Mouse (Mus musculus): ENCODE results near the gene Sost. TPM values are rescaled to one million over a fixed set of nuclear protein-coding genes. Genes with fewer than 3 reads are reported as not detected.
A peak's percentile ranks its signal among the peaks of the same experiment; 100 is the strongest.

The Sost gene
- total RNA-seq, 1 experiment: not detected

- peaks cover 1 to 33% of the 10 kb centered on the region in 2 experiments; a peak in 2 of 4 replicates for H3K4me1 ChIP-seq (ENCODE audit: control insufficient read depth in 2 of 2, insufficient read depth in 2 of 2, low read length in 2 of 2, poor library complexity in 1 of 2)
- H3K9me3 ChIP-seq (ENCODE audit: control insufficient read depth, insufficient read depth, low read depth, low read length): no peaks in the 10 kb centered on the region
- H3K36me3 ChIP-seq (ENCODE audit: control insufficient read depth, insufficient read depth, low read length, poor library complexity, severe bottlenecking): no peaks in the 10 kb centered on the region
- TF ChIP-seq ZC3H11A (IDR thresholded peaks at IDR 0.05; ENCODE audit: borderline replicate concordance, low read depth, low read length): no peak
- TF ChIP-seq CHD2 (IDR thresholded peaks at IDR 0.05; ENCODE audit: low read depth, low read length): no peak
- TF ChIP-seq MAFK (IDR thresholded peaks at IDR 0.05; ENCODE audit: insufficient read depth, low read depth, low read length): peak; percentile 99
- TF ChIP-seq HCFC1 (IDR thresholded peaks at IDR 0.05; ENCODE audit: borderline replicate concordance, insufficient read depth, low read length): no peak
- no peak for TF ChIP-seq ZNF384 (IDR thresholded peaks at IDR 0.05; ENCODE audit: low read depth, low read length)
- H3K27ac ChIP-seq (ENCODE audit: insufficient read depth, low read depth, low read length, poor library complexity, severe bottlenecking): peak overlapping the region; percentile 16; the same call in 1 of the 2 replicates
- 0 out of 4 replicates have a peak overlapping the region, but pooled peaks of 1 of the 2 experiments have one; percentile 9 for H3K4me3 ChIP-seq (ENCODE audit: insufficient read depth in 1 of 2, low read depth in 1 of 2, low read length in 2 of 2, poor library complexity in 1 of 2, severe bottlenecking in 1 of 2)
- H3K9ac ChIP-seq (ENCODE audit: insufficient read depth, low read depth, low read length, poor library complexity, severe bottlenecking): no peak overlapping the region
- DNase-seq (ENCODE audit: low read depth, low spot score): peak; percentile 86
- in situ Hi-C loops (cut with MboI; ENCODE audit: low sequenced_read_pairs in 2 of 2, unreplicated experiment in 2 of 2): no loop called here
Measured at GRCm38 (mm10) chr11:101928030-101928762, 38.6 kb downstream of the Sost start.

GRCm38 (mm10) chr11:101926951-101927589 is 39.7 kb downstream of the Sost start:
- no peaks in the 10 kb centered on the region for H3K36me3 ChIP-seq (ENCODE audit: control insufficient read depth, insufficient read depth, low read length, poor library complexity, severe bottlenecking)
- no peak overlapping the region for H3K27ac ChIP-seq (ENCODE audit: insufficient read depth, low read depth, low read length, poor library complexity, severe bottlenecking)

DNA sequence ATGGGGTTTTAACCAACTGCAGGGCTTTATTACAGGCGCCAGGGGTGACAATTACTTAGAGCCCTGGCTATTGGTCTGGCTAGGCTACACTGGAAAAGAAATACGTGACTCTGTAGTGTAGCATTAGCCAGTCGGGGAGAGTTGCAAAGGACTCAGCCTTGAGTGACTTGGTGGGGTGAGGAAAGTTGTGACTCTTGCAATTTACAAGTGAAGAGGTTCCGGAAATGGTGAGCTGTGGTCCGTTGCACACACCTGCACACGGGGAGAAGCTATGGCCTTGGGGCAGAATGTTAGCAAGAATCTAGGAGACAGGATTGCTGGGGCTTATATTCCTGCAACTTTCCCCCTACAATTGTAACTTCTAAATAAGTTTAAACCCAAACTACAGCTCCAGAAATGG is 41.2 kb downstream of the Sost start:
- no peak overlapping the region; the same call in 1 of the 2 replicates for H3K9ac ChIP-seq (ENCODE audit: insufficient read depth, low read depth, low read length, poor library complexity, severe bottlenecking)
- TF ChIP-seq HCFC1 (IDR thresholded peaks at IDR 0.05; ENCODE audit: borderline replicate concordance, insufficient read depth, low read length) (no peak), ZNF384 (IDR thresholded peaks at IDR 0.05; ENCODE audit: low read depth, low read length) (no peak), ZC3H11A (IDR thresholded peaks at IDR 0.05; ENCODE audit: borderline replicate concordance, low read depth, low read length) (no peak), CHD2 (IDR thresholded peaks at IDR 0.05; ENCODE audit: low read depth, low read length) (no peak), MAFK (IDR thresholded peaks at IDR 0.05; ENCODE audit: insufficient read depth, low read depth, low read length) (no peak)
- H3K9me3 ChIP-seq (ENCODE audit: control insufficient read depth, insufficient read depth, low read depth, low read length): no peaks in the 10 kb centered on the region
- H3K4me1 ChIP-seq (ENCODE audit: control insufficient read depth in 2 of 2, insufficient read depth in 2 of 2, low read length in 2 of 2, poor library complexity in 1 of 2): peaks cover 1 to 29% of the 10 kb centered on the region in 2 experiments; a peak in 2 of 4 replicates
- H3K27ac ChIP-seq (ENCODE audit: insufficient read depth, low read depth, low read length, poor library complexity, severe bottlenecking): peak overlapping the region; percentile 75
- H3K4me3 ChIP-seq (ENCODE audit: insufficient read depth in 1 of 2, low read depth in 1 of 2, low read length in 2 of 2, poor library complexity in 1 of 2, severe bottlenecking in 1 of 2): no peak overlapping the region
- H3K36me3 ChIP-seq (ENCODE audit: control insufficient read depth, insufficient read depth, low read length, poor library complexity, severe bottlenecking): no peaks in the 10 kb centered on the region
- in situ Hi-C loops (cut with MboI; ENCODE audit: low sequenced_read_pairs in 2 of 2, unreplicated experiment in 2 of 2): no loop called here
- DNase-seq (ENCODE audit: low read depth, low spot score): no peak

More at GRCm38 (mm10) chr11:101926951-101927589, 39.7 kb downstream of the Sost start:
- in situ Hi-C loops (cut with MboI; ENCODE audit: low sequenced_read_pairs in 2 of 2, unreplicated experiment in 2 of 2): no loop called here
- no peak for DNase-seq (ENCODE audit: low read depth, low spot score)
- no peaks in the 10 kb centered on the region for H3K9me3 ChIP-seq (ENCODE audit: control insufficient read depth, insufficient read depth, low read depth, low read length)
- H3K4me3 ChIP-seq (ENCODE audit: insufficient read depth in 1 of 2, low read depth in 1 of 2, low read length in 2 of 2, poor library complexity in 1 of 2, severe bottlenecking in 1 of 2): no peak overlapping the region
- TF ChIP-seq ZNF384 (IDR thresholded peaks at IDR 0.05; ENCODE audit: low read depth, low read length) (peak; percentile 68; the same call in 1 of the 2 replicates), HCFC1 (IDR thresholded peaks at IDR 0.05; ENCODE audit: borderline replicate concordance, insufficient read depth, low read length) (no peak), MAFK (IDR thresholded peaks at IDR 0.05; ENCODE audit: insufficient read depth, low read depth, low read length) (no peak), ZC3H11A (IDR thresholded peaks at IDR 0.05; ENCODE audit: borderline replicate concordance, low read depth, low read length) (no peak), CHD2 (IDR thresholded peaks at IDR 0.05; ENCODE audit: low read depth, low read length) (no peak)
- H3K9ac ChIP-seq (ENCODE audit: insufficient read depth, low read depth, low read length, poor library complexity, severe bottlenecking): no peak overlapping the region
- peaks cover 1 to 29% of the 10 kb centered on the region in 2 experiments; a peak in 2 of 4 replicates for H3K4me1 ChIP-seq (ENCODE audit: control insufficient read depth in 2 of 2, insufficient read depth in 2 of 2, low read length in 2 of 2, poor library complexity in 1 of 2)

- in situ Hi-C loops (cut with MboI; ENCODE audit: low sequenced_read_pairs in 2 of 2, unreplicated experiment in 2 of 2): loop anchor here (5.0 kb wide), 2 partner anchors 43 to 53 kb away; partner anchors contain the start of gene Sost (in 1 of the 2)
- H3K4me3 ChIP-seq (ENCODE audit: insufficient read depth in 1 of 2, low read depth in 1 of 2, low read length in 2 of 2, poor library complexity in 1 of 2, severe bottlenecking in 1 of 2): no peak overlapping the region
- H3K9ac ChIP-seq (ENCODE audit: insufficient read depth, low read depth, low read length, poor library complexity, severe bottlenecking): no peak overlapping the region
- no peaks in the 10 kb centered on the region for H3K9me3 ChIP-seq (ENCODE audit: control insufficient read depth, insufficient read depth, low read depth, low read length)
- H3K27ac ChIP-seq (ENCODE audit: insufficient read depth, low read depth, low read length, poor library complexity, severe bottlenecking): peak overlapping the region; percentile 75; the same call in 1 of the 2 replicates
- DNase-seq (ENCODE audit: low read depth, low spot score): no peak
- H3K36me3 ChIP-seq (ENCODE audit: control insufficient read depth, insufficient read depth, low read length, poor library complexity, severe bottlenecking): no peaks in the 10 kb centered on the region
- peaks cover 1 to 29% of the 10 kb centered on the region in 2 experiments; a peak in 2 of 4 replicates for H3K4me1 ChIP-seq (ENCODE audit: control insufficient read depth in 2 of 2, insufficient read depth in 2 of 2, low read length in 2 of 2, poor library complexity in 1 of 2)
- no peak for TF ChIP-seq HCFC1 (IDR thresholded peaks at IDR 0.05; ENCODE audit: borderline replicate concordance, insufficient read depth, low read length)
- TF ChIP-seq CHD2 (IDR thresholded peaks at IDR 0.05; ENCODE audit: low read depth, low read length): no peak
- TF ChIP-seq MAFK (IDR thresholded peaks at IDR 0.05; ENCODE audit: insufficient read depth, low read depth, low read length): 0 out of 2 replicates have a peak, but pooled peaks have one; percentile 5
- no peak for TF ChIP-seq ZC3H11A (IDR thresholded peaks at IDR 0.05; ENCODE audit: borderline replicate concordance, low read depth, low read length)
Measured at GRCm38 (mm10) chr11:101924441-101924976, 42.3 kb downstream of the Sost start.
